Mouse (Mus musculus): ENCODE measurements around the gene Gm9936.
"Not testable (repeated sequence)": the region's sequence is repeated elsewhere in the genome, so short reads cannot be mapped to it uniquely, and the experiment has no call there.

The Gm9936 gene

GRCm38 (mm10) chr5:114858582-114858981, at the start of gene Gm9936:
Gm9936 (minus strand) TSS chr5:114858682.
- no peak for DNase-seq

DNA sequence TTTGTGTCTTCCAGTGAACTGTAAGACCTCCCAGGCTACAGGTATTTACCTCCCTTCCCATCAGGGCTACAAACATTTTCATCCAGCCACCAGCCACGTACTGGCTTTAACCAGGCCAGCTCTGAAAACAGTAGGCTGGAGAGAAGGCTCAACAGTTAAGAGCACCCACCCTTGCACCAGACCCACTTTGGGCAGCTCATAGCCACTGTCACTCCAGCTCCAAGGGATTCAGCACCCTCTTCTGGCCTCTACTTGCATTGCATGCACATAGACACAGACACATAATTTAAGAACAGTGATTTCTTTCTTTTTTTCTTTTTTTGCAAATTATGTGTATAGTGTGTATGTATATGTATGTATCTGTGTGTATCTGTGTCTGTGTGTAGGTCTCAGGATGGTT, 43.9 kb upstream of the Gm9936 start:
- peak; percentile 56 for DNase-seq

DNA sequence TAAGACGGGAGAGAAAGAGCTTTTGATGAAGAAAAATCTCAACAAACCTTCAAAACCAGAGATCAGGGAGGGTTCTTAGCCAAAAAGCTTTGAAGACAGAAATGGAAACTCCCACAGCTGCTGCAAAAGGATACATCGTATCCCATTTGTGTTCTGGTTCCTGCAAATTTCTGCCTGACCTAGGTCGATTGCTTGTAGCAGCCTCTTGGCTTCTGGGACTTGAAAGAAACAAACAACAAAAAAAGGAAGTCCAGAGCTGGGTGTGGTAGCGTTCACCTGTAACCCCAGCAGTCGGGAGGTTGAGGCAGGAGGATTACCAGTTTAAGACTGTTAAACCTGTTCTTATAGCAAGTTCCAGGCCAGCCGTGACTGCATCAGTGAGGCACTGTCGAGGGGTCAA, 40.4 kb upstream of the Gm9936 start:
- DNase-seq: no peak

GRCm38 (mm10) chr5:114897374-114897793, 38.9 kb upstream of the Gm9936 start:
- peak; percentile 9 for DNase-seq

DNA sequence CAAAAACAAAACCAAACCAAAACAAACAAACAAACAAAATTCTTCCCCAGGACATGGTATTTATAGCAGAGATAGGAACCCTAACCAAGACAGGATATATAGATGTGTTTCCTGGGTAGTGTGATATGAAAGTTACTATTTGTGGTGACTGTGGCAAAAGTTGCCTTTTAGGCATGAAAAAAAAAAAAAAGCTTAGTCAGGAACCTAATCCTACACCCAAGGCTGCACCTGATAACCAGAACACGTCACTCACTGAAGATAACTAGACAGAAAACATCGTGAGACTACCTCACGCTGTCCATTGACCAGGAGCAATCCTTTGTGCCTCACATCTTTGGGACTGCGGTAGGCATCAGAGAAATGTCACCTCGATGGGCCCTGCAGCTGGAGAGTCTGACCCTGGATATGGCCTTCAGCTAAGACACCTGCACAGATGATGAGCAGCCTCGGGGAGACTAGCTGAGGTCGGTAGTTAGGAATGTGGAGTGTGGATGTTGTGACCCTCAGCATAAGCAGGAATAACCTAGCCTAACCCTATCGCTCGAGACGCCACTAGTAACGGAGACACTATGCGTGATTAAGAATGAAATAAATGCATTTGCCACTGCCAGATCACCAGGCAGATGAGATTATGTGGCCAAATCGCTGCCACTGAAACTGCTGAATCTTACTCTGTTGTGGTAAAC, 38.3 kb upstream of the Gm9936 start, which contains the start of gene Oasl2:
Oasl2 (plus strand) TSS at position 249 of the 686 bp plus-strand sequence.
- DNase-seq: no peak

DNA sequence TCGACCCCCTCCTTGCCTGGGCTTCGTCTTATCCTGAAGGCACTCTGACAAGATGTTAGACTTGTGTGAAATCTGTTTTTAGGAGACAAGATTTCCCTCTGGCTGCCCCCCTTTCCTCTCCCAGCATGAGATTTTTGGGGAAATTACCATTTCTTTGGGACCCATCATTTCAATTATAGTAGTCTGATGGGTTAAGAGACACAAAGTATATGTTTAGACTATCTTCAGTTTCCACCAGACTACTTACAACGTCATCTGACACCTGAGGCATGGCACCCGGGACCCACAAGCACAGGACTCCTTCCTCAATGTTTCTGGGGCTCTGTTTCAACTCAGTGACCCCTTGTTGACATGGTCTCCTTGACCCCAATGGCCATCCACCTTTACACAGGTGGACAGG, 37.1 kb upstream of the Gm9936 start:
- DNase-seq: no peak

DNA sequence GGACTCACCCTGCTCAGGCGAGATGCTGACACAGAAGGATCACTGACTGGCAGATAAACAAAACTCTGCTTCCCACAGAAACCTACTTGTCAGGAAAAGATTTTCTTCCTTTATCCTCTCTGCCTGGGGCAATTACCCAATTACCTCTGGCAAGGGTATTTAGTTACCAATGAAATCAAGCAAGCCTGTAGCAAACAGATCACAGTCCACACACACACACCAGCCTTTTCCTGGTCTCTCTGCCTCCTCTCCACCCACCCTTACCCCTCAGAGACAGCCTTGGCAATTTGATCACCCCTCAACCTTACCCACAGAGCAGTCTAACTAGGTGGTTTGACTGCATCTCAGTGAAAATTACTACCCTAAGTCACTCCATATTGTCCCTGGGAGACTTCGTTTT, 30.5 kb upstream of the Gm9936 start:
- no peak for DNase-seq

DNA sequence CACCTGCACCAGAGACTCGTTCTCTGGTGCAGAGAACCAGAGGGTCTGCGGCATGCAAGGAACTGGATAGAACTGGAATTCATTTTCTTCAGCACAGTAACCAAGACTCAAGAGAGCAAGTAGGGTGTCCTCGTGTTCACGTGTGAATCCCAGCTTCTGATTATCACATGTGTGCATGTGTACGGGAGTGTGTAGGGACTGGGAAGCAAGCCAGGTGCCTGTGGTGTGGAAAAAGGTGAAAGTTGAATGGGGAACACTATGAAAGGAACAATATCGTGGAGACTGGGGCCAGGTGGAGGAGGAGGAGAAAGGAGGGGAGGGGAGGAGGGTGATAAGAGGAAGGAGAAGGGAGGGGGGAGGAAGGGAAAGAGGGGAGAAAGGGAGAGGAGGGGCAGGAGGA, 28.3 kb upstream of the Gm9936 start:
- no peak for DNase-seq

- no peak for DNase-seq
These were observed 24.5 kb upstream of the Gm9936 start for GRCm38 (mm10) chr5:114883022-114883421.

DNA sequence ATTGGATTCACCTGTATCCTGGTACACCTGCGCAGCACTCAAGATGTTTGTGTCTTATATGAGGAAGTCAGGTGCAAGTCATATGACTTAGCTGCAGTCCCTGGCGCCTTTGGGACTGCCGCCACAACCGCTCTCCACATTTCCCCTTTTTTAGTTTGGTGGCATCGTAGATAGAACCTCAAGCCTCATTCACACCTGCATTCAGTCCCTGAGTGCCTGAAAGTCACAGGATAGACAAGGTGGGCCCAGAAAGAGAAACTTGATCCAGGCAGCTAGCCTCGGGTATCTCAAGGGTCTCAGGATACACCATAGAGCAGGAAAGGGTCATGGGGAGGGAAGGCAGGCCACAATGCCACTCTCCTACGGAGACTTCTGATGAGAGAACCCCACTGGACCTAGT, 23.8 kb upstream of the Gm9936 start:
- not testable (repeated sequence) for DNase-seq

DNA sequence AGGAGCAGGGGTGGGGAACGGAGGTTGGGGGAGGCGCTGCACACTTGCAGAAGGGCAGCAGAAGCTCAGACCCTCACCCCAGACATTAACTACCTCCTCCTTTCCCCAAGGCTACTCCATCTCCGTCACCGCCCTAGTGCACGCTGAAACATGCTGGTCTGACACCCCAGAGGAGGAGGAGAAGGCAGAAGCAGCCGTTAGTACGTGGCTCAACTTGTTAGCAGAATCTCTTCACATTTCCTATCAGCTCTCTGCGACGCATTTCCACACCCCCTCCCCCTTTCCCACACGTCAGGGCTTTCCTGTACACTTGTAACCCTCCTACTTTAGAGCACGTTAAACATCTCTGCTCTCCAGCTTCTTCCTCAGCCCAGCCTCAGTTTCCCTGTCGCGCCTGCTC, 20.9 kb upstream of the Gm9936 start:
- DNase-seq: no peak

DNA sequence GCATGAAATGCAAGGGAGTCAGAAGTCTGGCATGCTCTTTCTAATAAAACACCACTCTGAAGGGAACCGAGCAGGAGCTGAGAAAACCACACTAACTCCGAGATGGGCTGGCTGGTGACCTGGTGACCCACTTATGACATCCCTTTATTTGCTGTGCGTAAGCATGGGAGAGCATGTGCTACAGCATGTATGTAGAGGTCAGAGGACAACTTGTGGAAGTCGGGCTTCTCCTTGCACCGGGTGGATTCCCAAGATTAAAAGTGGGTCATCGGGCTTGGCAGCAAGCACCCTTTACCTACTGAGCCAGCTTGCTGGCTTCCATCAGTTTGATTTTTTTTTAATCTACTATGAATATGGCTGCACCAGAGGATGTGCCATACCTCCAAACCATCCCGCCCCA, 19.0 kb upstream of the Gm9936 start:
- DNase-seq: no peak

GRCm38 (mm10) chr5:114876331-114876730, 17.8 kb upstream of the Gm9936 start:
- no peak for DNase-seq

- peak; percentile 16 for DNase-seq
These were observed 17.4 kb upstream of the Gm9936 start for GRCm38 (mm10) chr5:114875858-114876257.

GRCm38 (mm10) chr5:114865279-114865678, 6.8 kb upstream of the Gm9936 start:
- no peak for DNase-seq

- no peak for DNase-seq
These were observed 6.3 kb upstream of the Gm9936 start for GRCm38 (mm10) chr5:114864813-114865212.

- no peak for DNase-seq
These were observed 3.2 kb upstream of the Gm9936 start for GRCm38 (mm10) chr5:114861730-114862129.

DNA sequence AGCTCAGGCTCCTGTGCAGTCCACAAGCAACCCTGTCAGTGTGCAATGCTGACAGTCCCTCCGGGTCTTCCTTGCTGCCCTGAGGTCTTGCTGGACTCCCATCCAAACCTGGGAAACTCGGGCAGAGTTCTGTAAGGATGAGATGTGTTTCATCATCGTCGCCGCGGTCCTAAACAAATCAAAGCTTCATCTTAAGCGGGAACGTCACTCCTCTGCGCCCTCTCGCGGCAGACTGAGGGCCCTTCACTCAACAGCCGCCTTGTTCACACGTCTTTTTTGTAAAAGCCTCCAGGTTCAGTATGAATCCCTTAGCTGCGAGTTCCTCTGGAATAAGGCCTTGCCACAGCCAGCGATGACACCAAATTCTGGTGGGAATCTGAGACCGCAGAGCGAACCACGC, 771 bp upstream of the Gm9936 start:
- DNase-seq: peak; percentile 64

GRCm38 (mm10) chr5:114853364-114853763, 5.1 kb downstream of the Gm9936 start, which contains the start of gene 4930519G04Rik:
4930519G04Rik (plus strand) TSS chr5:114853664.
- not testable (repeated sequence) for DNase-seq

DNA sequence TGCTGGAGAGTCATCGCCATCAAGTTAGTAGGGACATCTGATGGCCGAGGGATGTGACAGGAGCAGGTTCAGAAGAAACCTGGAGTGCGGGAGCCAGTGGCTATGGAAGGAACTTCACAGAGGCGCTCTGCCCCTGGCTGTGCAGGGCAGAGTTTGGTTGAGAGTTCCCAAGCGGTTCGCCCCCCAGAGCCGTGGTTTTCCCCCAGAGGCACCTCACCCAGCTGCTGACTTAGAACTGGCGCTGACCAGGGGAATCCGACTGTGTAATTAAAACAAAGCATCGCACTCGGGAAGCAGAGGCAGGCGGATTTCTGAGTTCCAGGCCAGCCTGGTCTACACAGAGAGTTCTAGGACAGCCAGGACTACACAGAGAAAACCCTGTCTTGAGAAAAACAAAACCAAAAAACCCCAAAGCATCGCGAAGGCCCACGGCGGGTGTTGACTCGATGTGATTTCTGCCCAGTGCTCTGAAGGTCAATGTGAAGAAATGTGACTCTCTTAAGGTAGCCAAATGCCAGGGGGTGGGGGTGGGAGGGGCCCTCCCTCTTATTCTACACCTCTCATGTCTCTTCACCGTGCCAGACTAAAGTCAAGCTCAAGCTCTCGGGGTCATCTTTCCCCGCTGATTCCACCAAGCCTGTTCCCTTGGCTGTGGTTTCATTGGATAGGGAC, 6.8 kb downstream of the Gm9936 start:
- no peak for DNase-seq

- DNase-seq: not testable (repeated sequence)
These were observed 14.1 kb downstream of the Gm9936 start for GRCm38 (mm10) chr5:114844371-114844770.

DNA sequence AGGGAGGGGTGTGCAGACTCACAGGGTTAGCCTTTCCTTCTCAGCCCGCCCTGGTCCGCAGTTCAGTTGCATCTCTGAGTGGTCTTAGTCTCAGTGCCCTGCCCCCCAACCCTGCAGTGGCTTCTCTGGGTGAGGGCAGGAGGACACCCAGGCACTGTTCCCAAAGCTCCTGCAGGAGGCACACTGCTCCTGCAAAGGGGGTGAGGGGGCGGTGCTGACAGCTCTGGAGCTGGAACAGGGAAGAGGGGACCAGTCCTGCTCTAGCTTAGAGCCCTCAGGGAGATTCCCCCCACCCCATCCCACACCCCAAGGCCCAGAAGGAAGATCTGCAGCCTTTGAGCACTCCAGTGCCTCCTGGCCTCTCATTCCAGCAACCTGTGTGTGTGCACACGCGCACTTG, 15.8 kb downstream of the Gm9936 start:
- no peak for DNase-seq

DNA sequence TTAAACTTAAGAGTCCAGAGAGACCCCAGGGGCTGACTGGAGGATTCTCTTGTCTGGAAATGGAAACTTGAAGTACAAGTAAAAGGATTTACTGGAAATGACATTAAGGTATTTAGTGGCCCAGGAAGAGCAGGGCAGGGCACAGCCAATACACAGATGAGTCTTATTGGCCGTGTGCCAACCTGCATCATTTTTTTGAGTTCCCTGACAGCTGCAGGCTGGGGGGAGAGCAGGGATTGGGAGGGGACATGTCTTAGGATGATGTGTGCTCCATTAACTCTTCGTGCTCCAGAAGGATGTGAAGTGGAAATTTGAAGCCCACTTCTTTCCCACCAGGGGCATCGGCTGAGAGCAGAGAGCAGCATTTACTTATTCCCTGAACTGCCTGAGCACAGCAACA, 16.3 kb downstream of the Gm9936 start:
- not testable (repeated sequence) for DNase-seq

- DNase-seq: not testable (repeated sequence)
These were observed 18.0 kb downstream of the Gm9936 start for GRCm38 (mm10) chr5:114840481-114840880.

All from thymus, postnatal 14 days (tissue).